Mouse (Mus musculus) MEL (cell line): ENCODE data around the gene Med16. TPM values are rescaled to one million over a fixed set of nuclear protein-coding genes. Genes with fewer than 3 reads are reported as not detected.
A peak's percentile ranks its signal among the peaks of the same experiment; 100 is the strongest.

Experiments used
- DNase-seq: peaks from one replicate; pipeline ENCODE4 v3.0.0; 2011; ENCODE audit warnings: low read depth, low spot score
- H3K27ac ChIP-seq: 2 replicates; pipeline ENCODE4 v1.5.1; 2012; ENCODE audit warnings: low read depth, mild to moderate bottlenecking, control low read depth, low read length, moderate library complexity; ENCODE audit not compliant: control insufficient read depth
- H3K27me3 ChIP-seq, 2 experiments: fragments of 150-350 bp in 1 of 2; sonication (generic) in 1 of 2; 2 replicates each; pipeline ENCODE4 v1.6.1; 2012; ENCODE audit warnings: low read length in 2 of 2, mild to moderate bottlenecking in 2 of 2, improper control_type of control experiment in 1 of 2, moderate library complexity in 1 of 2; ENCODE audit not compliant: insufficient read depth in 2 of 2, control insufficient read depth in 1 of 2
- H3K36me3 ChIP-seq, 2 experiments: 2 replicates each; pipeline ENCODE4 v1.6.1; 2012 to 2014; ENCODE audit warnings: low read length in 2 of 2, improper control_type of control experiment in 1 of 2, inconsistent platforms in 1 of 2, mild to moderate bottlenecking in 1 of 2; ENCODE audit not compliant: insufficient read depth in 2 of 2, control insufficient read depth in 1 of 2
- H3K4me1 ChIP-seq, 2 experiments: fragments of 150-350 bp in 1 of 2; sonication (generic) in 1 of 2; 2 replicates each; pipeline ENCODE4 v1.6.1; 2012; ENCODE audit warnings: low read length in 2 of 2, improper control_type of control experiment in 1 of 2, mild to moderate bottlenecking in 1 of 2; ENCODE audit not compliant: insufficient read depth in 2 of 2, control insufficient read depth in 1 of 2
- H3K4me3 ChIP-seq, 2 experiments: fragments of 150-350 bp in 1 of 2; sonication (generic) in 1 of 2; 2 replicates each; pipeline ENCODE4 v1.5.1; 2012; ENCODE audit warnings: low read depth in 2 of 2, low read length in 2 of 2, mild to moderate bottlenecking in 2 of 2, moderate library complexity in 2 of 2, control low read depth in 1 of 2, improper control_type of control experiment in 1 of 2; ENCODE audit not compliant: control insufficient read depth in 1 of 2, insufficient read depth in 1 of 2
- H3K79me2 ChIP-seq: 2 replicates; pipeline ENCODE4 v1.6.1; 2012; ENCODE audit warnings: mild to moderate bottlenecking, low read length, moderate library complexity; ENCODE audit not compliant: control insufficient read depth, poor library complexity, insufficient read depth
- H3K9ac ChIP-seq: 2 replicates; pipeline ENCODE4 v1.6.1; 2012; ENCODE audit warnings: low read depth, mild to moderate bottlenecking, control low read depth, low read length, moderate library complexity; ENCODE audit not compliant: control insufficient read depth, poor library complexity, severe bottlenecking
- H3K9me3 ChIP-seq: fragments of 150-350 bp; sonication (generic); replicated peaks from 2 replicates; pipeline ENCODE4 v1.6.1; 2012; ENCODE audit warnings: mild to moderate bottlenecking, low read length, improper control_type of control experiment, moderate library complexity; ENCODE audit not compliant: insufficient read depth
- CHD2 ChIP-seq: IDR thresholded peaks from 2 replicates; pipeline ENCODE4 v1.6.1; 2011; ENCODE audit warnings: low read length, improper control_type of control experiment
- CTCF ChIP-seq, 3 experiments: IDR thresholded peaks in 2 of 3; conservative IDR thresholded peaks in 1 of 3; 2 replicates each; pipeline ENCODE4 v1.5.1; 2011 to 2012; ENCODE audit warnings: low read length in 3 of 3, low read depth in 2 of 3, mild to moderate bottlenecking in 2 of 3, improper control_type of control experiment in 1 of 3, inconsistent platforms in 1 of 3, mixed read lengths in 1 of 3, moderate library complexity in 1 of 3; ENCODE audit not compliant: control insufficient read depth in 1 of 3, insufficient read depth in 1 of 3, poor library complexity in 1 of 3, severe bottlenecking in 1 of 3
- ELF1 ChIP-seq: IDR thresholded peaks from 2 replicates; pipeline ENCODE4 v1.6.1; 2014; ENCODE audit warnings: low read depth, mild to moderate bottlenecking, inconsistent platforms, low read length, improper control_type of control experiment, moderate library complexity
- GATA1 ChIP-seq: IDR thresholded peaks from 2 replicates; pipeline ENCODE4 v1.6.1; 2011; ENCODE audit warnings: low read depth, low read length, improper control_type of control experiment
- JUND ChIP-seq: IDR thresholded peaks from 2 replicates; pipeline ENCODE4 v1.6.1; 2011; ENCODE audit warnings: low read depth, mild to moderate bottlenecking, improper control_type of control experiment, low read length
- KAT2A ChIP-seq: conservative IDR thresholded peaks from 2 replicates; pipeline ENCODE4 v1.6.1; 2012; ENCODE audit warnings: low read depth, low read length, improper control_type of control experiment, inconsistent platforms
- MAFK ChIP-seq: IDR thresholded peaks from 2 replicates; pipeline ENCODE4 v1.6.1; 2011; ENCODE audit warnings: low read depth, mild to moderate bottlenecking, low read length, improper control_type of control experiment, borderline replicate concordance
- MAX ChIP-seq: IDR thresholded peaks from 2 replicates; pipeline ENCODE4 v1.6.1; 2011; ENCODE audit warnings: low read length, improper control_type of control experiment
- MXI1 ChIP-seq: IDR thresholded peaks from 2 replicates; pipeline ENCODE4 v1.6.1; 2011; ENCODE audit warnings: mild to moderate bottlenecking, low read depth, low read length, improper control_type of control experiment
- MYB ChIP-seq: IDR thresholded peaks from 2 replicates; pipeline ENCODE4 v1.6.1; 2011; ENCODE audit warnings: mild to moderate bottlenecking, low read depth, low read length, improper control_type of control experiment
- POLR2A ChIP-seq, 2 experiments: IDR thresholded peaks; 2 replicates each; pipeline ENCODE4 v1.6.1; 2011 to 2012; ENCODE audit warnings: low read length in 2 of 2, mild to moderate bottlenecking in 2 of 2, control low read depth in 1 of 2, improper control_type of control experiment in 1 of 2, low read depth in 1 of 2, moderate library complexity in 1 of 2; ENCODE audit not compliant: control insufficient read depth in 1 of 2, insufficient read depth in 1 of 2, poor library complexity in 1 of 2
- RAD21 ChIP-seq: IDR thresholded peaks from 2 replicates; pipeline ENCODE4 v1.6.1; 2011; ENCODE audit warnings: mild to moderate bottlenecking, low read depth, low read length, improper control_type of control experiment
- RCOR1 ChIP-seq: IDR thresholded peaks from 2 replicates; pipeline ENCODE4 v1.6.1; 2012; ENCODE audit warnings: low read depth, mild to moderate bottlenecking, inconsistent platforms, low read length, improper control_type of control experiment
- TBP ChIP-seq: IDR thresholded peaks from 2 replicates; pipeline ENCODE4 v1.8.0; 2011; ENCODE audit warnings: low read depth, low read length, improper control_type of control experiment
- USF1 ChIP-seq: IDR thresholded peaks from 2 replicates; pipeline ENCODE4 v1.6.1; 2014; ENCODE audit warnings: low read depth, mild to moderate bottlenecking, inconsistent platforms, low read length, improper control_type of control experiment, moderate library complexity
- ZC3H11A ChIP-seq: IDR thresholded peaks from 2 replicates; pipeline ENCODE4 v1.6.1; 2012; ENCODE audit warnings: low read depth, mild to moderate bottlenecking, inconsistent platforms, low read length, improper control_type of control experiment
- ZNF384 ChIP-seq: IDR thresholded peaks from 2 replicates; pipeline ENCODE4 v1.6.1; 2012; ENCODE audit warnings: low read depth, mild to moderate bottlenecking, inconsistent platforms, low read length, improper control_type of control experiment
- polyA plus RNA-seq, 2 experiments: library from polyadenylated mRNA; stranded (reverse) in 1 of 2; unstranded in 1 of 2; fragments of >175 nt in 1 of 2; fragments of >200 nt in 1 of 2; gene quantifications; 2 replicates each; pipeline versions ENCODE4 v1.2.1 to v1.2.4; 2012; ENCODE audit warnings: low replicate concordance in 2 of 2, low read depth in 1 of 2; ENCODE audit not compliant: insufficient read length in 2 of 2, insufficient read depth in 1 of 2, missing spikeins in 1 of 2
- total RNA-seq: library from RNA; depleted of rRNA; stranded (reverse); fragments of 300-350 nt; gene quantifications from 2 replicates; pipeline ENCODE4 v1.2.3, GENCODE M21; 2012

Med16 gene
- total and polyA plus RNA-seq, 3 experiments = 17.3 to 41.2 TPM; not detected in 1

- TF ChIP-seq USF1 = no peak
- TF ChIP-seq RAD21 = peak; percentile 90
- no peak for TF ChIP-seq GATA1
- TF ChIP-seq CHD2 = no peak
- no peak for TF ChIP-seq JUND
- no peak for TF ChIP-seq KAT2A
These were observed 49.6 kb upstream of the Med16 start (continued) for GRCm38 (mm10) chr10:79958140-79958816.

GRCm38 (mm10) chr10:79956643-79957154, 48.0 kb upstream of the Med16 start:
- TF ChIP-seq JUND = no peak
- no peak for TF ChIP-seq ZNF384
- no peak for TF ChIP-seq RAD21
- no peak for TF ChIP-seq MYB
- no peak for TF ChIP-seq RCOR1
- TF ChIP-seq, all 39 proteins: peak for 0
- H3K9ac ChIP-seq = no peak overlapping the region
- peaks cover 0 to 12% of the 10 kb centered on the region in 2 experiments; a peak in 3 of 4 replicates for H3K4me1 ChIP-seq
- no peak overlapping the region for H3K4me3 ChIP-seq
- no peaks in the 10 kb centered on the region for H3K9me3 ChIP-seq
- DNase-seq = no peak
- peaks cover 0 to 8% of the 10 kb centered on the region in 2 experiments; a peak in 1 of 4 replicates for H3K36me3 ChIP-seq
- no peaks in the 10 kb centered on the region for H3K27me3 ChIP-seq
- H3K27ac ChIP-seq = no peak overlapping the region
- H3K79me2 ChIP-seq = peaks cover 11% of the 10 kb centered on the region

- Histone ChIP-seq H3K79me2 (peaks cover 7% of the 10 kb centered on the region), H3K27ac (no peak overlapping the region), H3K36me3 (no peaks in the 10 kb centered on the region), H3K4me1 (peaks cover 0 to 2% of the 10 kb centered on the region in 2 experiments; a peak in 1 of 4 replicates), H3K9ac (no peak overlapping the region), H3K27me3 (no peaks in the 10 kb centered on the region), H3K4me3 (no peak overlapping the region), H3K9me3 (no peaks in the 10 kb centered on the region)
- no peak for DNase-seq
- TF ChIP-seq ZC3H11A (no peak), MAX (no peak), MAFK (no peak), ZNF384 (no peak), MYB (no peak), ELF1 (no peak), JUND (no peak), RAD21 (no peak), TBP (no peak), POLR2A (IDR thresholded peaks at IDR 0.05; ENCODE audit: control insufficient read depth in 1 of 2, insufficient read depth in 1 of 2, low read depth in 1 of 2, low read length in 2 of 2, poor library complexity in 1 of 2) (no peak), CHD2 (no peak), MXI1 (no peak), CTCF (IDR thresholded peaks at IDR 0.05 in 2 of 3, conservative IDR thresholded peaks at IDR 0.05 in 1 of 3; ENCODE audit: control insufficient read depth in 1 of 3, insufficient read depth in 1 of 3, low read depth in 2 of 3, low read length in 3 of 3, poor library complexity in 1 of 3, severe bottlenecking in 1 of 3) (no peak)
These were observed 47.0 kb upstream of the Med16 start for GRCm38 (mm10) chr10:79955691-79956090.
